Mouse (Mus musculus) heart, postnatal 10 days (tissue): Measurements from ENCODE around the gene Lamb2. TPM values are rescaled to one million over a fixed set of nuclear protein-coding genes. Genes with fewer than 3 reads are reported as not detected.

ENCODE experiments used
- DNase-seq, 2 experiments: peaks; one replicate each; pipeline ENCODE4 v3.0.0; 2021
- intact Hi-C: fragments of 180-260 bp; cut with DNase I; formaldehyde crosslinking; loops from one replicate; pipeline ENCODE4 v1.15.1; 2025
- total RNA-seq, 2 experiments: library from RNA; stranded (reverse); gene quantifications; 2 replicates each; pipeline ENCODE4 v1.2.3; 2021

Lamb2 gene
- total RNA-seq, 2 experiments from 2014 or later = 284 to 331 TPM

GRCm38 (mm10) chr9:108530954-108531353, 51.4 kb downstream of the Lamb2 start:
- intact Hi-C loops = loop anchor here (10.0 kb wide), 1 partner anchor 736 kb away; no protein-coding TSS in a partner anchor

GRCm38 (mm10) chr9:108531496-108531895, 52.0 kb downstream of the Lamb2 start:
- intact Hi-C loops = loop anchor here (10.0 kb wide), 1 partner anchor 737 kb away; no protein-coding TSS in a partner anchor
- DNase-seq = no peak

More at GRCm38 (mm10) chr9:108530954-108531353, 51.4 kb downstream of the Lamb2 start:
- no peak for DNase-seq

Other genes starting within 250 kb of the Lamb2 start
- gene Dag1, start 215.8 kb upstream of the Lamb2 start, total RNA-seq = 100 to 1,000 TPM; 369 to 394 TPM
- 10 to 100 TPM; 20.5 to 21.8 TPM for gene Nicn1, start 189.3 kb upstream of the Lamb2 start, total RNA-seq
- gene Amt, start 182.9 kb upstream of the Lamb2 start, total RNA-seq = 1 to 10 TPM; 5.2 to 6.9 TPM
- gene Rhoa, start 173.6 kb upstream of the Lamb2 start, total RNA-seq = 100 to 1,000 TPM; 328 to 329 TPM
- gene Tcta, start 173.6 kb upstream of the Lamb2 start, total RNA-seq = 10 to 100 TPM; 24.4 to 30.0 TPM
- 100 to 1,000 TPM; 152 to 166 TPM for gene Gpx1, start 140.8 kb upstream of the Lamb2 start, total RNA-seq
- gene Usp4, start 131.9 kb upstream of the Lamb2 start, total RNA-seq = 10 to 100 TPM; 94.3 to 95.7 TPM
- under 1 TPM; 0.31 to 0.74 TPM for gene 1700102P08Rik, start 86.9 kb upstream of the Lamb2 start, total RNA-seq
- not detected for gene Ccdc36, start 51.3 kb upstream of the Lamb2 start, total RNA-seq
- gene BC048562, start 43.3 kb upstream of the Lamb2 start, total RNA-seq = not detected
- 10 to 100 TPM; 27.7 to 31.3 TPM for gene Ccdc71, start 19.2 kb upstream of the Lamb2 start, total RNA-seq
- gene Klhdc8b, start 18.2 kb upstream of the Lamb2 start, total RNA-seq = 10 to 100 TPM; 29.2 to 33.4 TPM
- 100 to 1,000 TPM in 1 of 2 experiments, 10 to 100 TPM in 1; 98.4 to 103 TPM for gene Usp19, start 10.9 kb downstream of the Lamb2 start, total RNA-seq
- 10 to 100 TPM; 84.4 to 86.3 TPM for gene Qars, start 28.0 kb downstream of the Lamb2 start, total RNA-seq
- 10 to 100 TPM; 83.5 to 89.6 TPM for gene Qrich1, start 37.1 kb downstream of the Lamb2 start, total RNA-seq
- 10 to 100 TPM; 62.3 to 70.0 TPM for gene Impdh2, start 80.5 kb downstream of the Lamb2 start, total RNA-seq
- 10 to 100 TPM; 54.5 to 58.6 TPM for gene Ndufaf3, start 87.7 kb downstream of the Lamb2 start, total RNA-seq
- gene Dalrd3, start 90.2 kb downstream of the Lamb2 start, total RNA-seq = 10 to 100 TPM; 21.0 TPM
- 10 to 100 TPM; 30.2 to 36.4 TPM for gene Wdr6, start 99.0 kb downstream of the Lamb2 start, total RNA-seq
- 10 to 100 TPM; 12.7 to 15.1 TPM for gene P4htm, start 117.9 kb downstream of the Lamb2 start, total RNA-seq
- gene Arih2, start 169.7 kb downstream of the Lamb2 start, total RNA-seq = 10 to 100 TPM; 55.2 to 56.4 TPM
- 100 to 1,000 TPM; 249 to 251 TPM for gene Slc25a20, start 182.4 kb downstream of the Lamb2 start, total RNA-seq
- gene Prkar2a, start 209.6 kb downstream of the Lamb2 start, total RNA-seq = 10 to 100 TPM; 73.4 to 79.1 TPM